Mouse (Mus musculus): ENCODE results near the gene Cuta. TPM values are rescaled to one million over a fixed set of nuclear protein-coding genes. Genes with fewer than 3 reads are reported as not detected.

Gene Cuta
- polyA plus RNA-seq, 2 experiments, result 127 to 146 TPM

GRCm38 (mm10) chr17:26892635-26893375 is 46.6 kb downstream of the Cuta start:
- H3K4me2 ChIP-seq (replicated peaks; ENCODE audit: low read depth, low read length, severe bottlenecking), result peak overlapping the region; percentile 11; the same call in 1 of the 2 replicates
- peak overlapping the region; percentile 40; the same call in 1 of the 2 replicates for H3K27ac ChIP-seq (replicated peaks; ENCODE audit: low read depth, low read length)
- peaks cover 18% of the 10 kb centered on the region for H3K4me1 ChIP-seq (ENCODE audit: control insufficient read depth, insufficient read depth, low read length)
- H3K27me3 ChIP-seq (ENCODE audit: control insufficient read depth, insufficient read depth, low read length), result no peaks in the 10 kb centered on the region
- peak; percentile 38; the same call in 1 of the 2 replicates for ATAC-seq (ENCODE audit: low FRiP score, low read depth)
- no peaks in the 10 kb centered on the region for H3K36me3 ChIP-seq (ENCODE audit: control insufficient read depth, insufficient read depth, low read length)
- H3K9ac ChIP-seq (ENCODE audit: low read depth, low read length, severe bottlenecking), result no peak overlapping the region; the same call in 1 of the 2 replicates
- no peak for TF ChIP-seq POLR2A (IDR thresholded peaks at IDR 0.05; ENCODE audit: borderline replicate concordance, extremely low read depth, insufficient read depth, insufficient read length)
- H3K4me3 ChIP-seq (replicated peaks; ENCODE audit: low read length), result no peak overlapping the region
- H3K9me3 ChIP-seq (ENCODE audit: control insufficient read depth, low read length), result no peaks in the 10 kb centered on the region
- 53% methylated on average over 16 of the region's 16 CpGs for WGBS
- DNase-seq (ENCODE audit: low spot score), result no peak

DNA sequence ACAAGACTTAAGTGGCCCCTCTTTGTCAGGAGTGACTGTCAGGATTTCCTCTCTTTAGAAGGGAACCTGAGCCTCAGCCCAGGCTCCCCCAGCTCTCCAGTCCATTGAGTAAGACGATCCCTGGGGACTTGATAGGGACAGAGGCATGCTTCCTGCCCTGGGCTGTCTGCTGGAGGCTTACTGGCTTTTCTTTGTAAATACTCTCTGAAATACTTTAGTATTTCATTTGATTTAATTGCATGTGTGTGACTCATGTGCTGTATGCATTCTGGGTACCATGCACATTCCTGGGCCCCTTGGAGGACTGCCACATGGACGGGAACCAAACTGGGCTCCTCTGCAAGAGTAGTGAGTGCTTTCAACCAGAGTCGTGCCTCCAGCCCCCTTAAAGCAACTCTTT is 51.4 kb downstream of the Cuta start:
- Histone ChIP-seq H3K27me3 (ENCODE audit: control insufficient read depth, insufficient read depth, low read length) (0 out of 2 replicates have a peak, but pooled peaks cover 3% of the 10 kb centered on the region), H3K9ac (ENCODE audit: low read depth, low read length, severe bottlenecking) (no peak overlapping the region), H3K27ac (replicated peaks; ENCODE audit: low read depth, low read length) (no peak overlapping the region), H3K4me1 (ENCODE audit: control insufficient read depth, insufficient read depth, low read length) (peaks cover 7% of the 10 kb centered on the region; the same call in 1 of the 2 replicates), H3K36me3 (ENCODE audit: control insufficient read depth, insufficient read depth, low read length) (no peaks in the 10 kb centered on the region), H3K9me3 (ENCODE audit: control insufficient read depth, low read length) (no peaks in the 10 kb centered on the region), H3K4me3 (replicated peaks; ENCODE audit: low read length) (no peak overlapping the region), H3K4me2 (replicated peaks; ENCODE audit: low read depth, low read length, severe bottlenecking) (no peak overlapping the region)
- TF ChIP-seq POLR2A (IDR thresholded peaks at IDR 0.05; ENCODE audit: borderline replicate concordance, extremely low read depth, insufficient read depth, insufficient read length), result no peak
- WGBS, result 12% methylated on average over 3 of the region's 3 CpGs
- ATAC-seq (ENCODE audit: low FRiP score, low read depth) (no peak), DNase-seq (ENCODE audit: low spot score) (peak; percentile 13)

DNA sequence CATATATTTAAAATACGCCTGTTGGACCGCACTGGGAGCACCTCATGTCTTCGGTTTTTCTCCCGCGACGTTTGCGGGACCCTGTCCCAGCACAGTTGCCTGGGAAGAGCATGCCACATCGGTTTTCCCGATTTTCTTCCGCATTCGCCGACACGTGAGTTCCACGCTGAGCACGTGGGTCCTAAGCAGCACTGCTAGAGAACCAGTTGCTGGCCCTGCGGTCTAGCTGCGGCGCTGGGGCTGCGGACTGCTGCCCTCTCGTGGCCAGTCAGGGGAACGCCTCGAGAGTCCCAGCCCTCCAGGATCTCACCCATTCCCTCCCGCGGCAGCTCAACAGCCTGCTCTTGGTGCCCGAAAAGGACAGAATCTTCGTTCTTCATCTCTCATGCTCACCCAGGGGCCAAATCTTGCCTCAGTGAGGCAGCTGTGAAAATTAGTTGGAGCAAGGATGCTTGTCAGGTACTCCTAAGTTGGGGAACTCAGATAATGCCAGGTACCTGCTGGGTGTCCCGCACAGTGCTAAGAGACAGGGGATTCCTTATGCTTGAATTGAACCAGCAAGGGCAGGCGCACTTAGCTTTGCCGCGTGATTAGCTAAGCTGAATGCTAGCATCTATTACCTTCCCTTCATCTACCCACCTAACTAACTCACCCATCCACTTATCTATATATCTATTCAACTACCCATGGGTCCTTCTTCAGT is 53.2 kb downstream of the Cuta start:
- Histone ChIP-seq H3K4me2 (replicated peaks; ENCODE audit: low read depth, low read length, severe bottlenecking) (peak overlapping the region; percentile 57), H3K4me1 (ENCODE audit: control insufficient read depth, insufficient read depth, low read length) (no peaks in the 10 kb centered on the region), H3K36me3 (ENCODE audit: control insufficient read depth, insufficient read depth, low read length) (no peaks in the 10 kb centered on the region), H3K9ac (ENCODE audit: low read depth, low read length, severe bottlenecking) (0 out of 2 replicates have a peak overlapping the region, but pooled peaks have one; percentile 12), H3K27ac (replicated peaks; ENCODE audit: low read depth, low read length) (no peak overlapping the region), H3K4me3 (replicated peaks; ENCODE audit: low read length) (peak overlapping the region; percentile 41), H3K9me3 (ENCODE audit: control insufficient read depth, low read length) (no peaks in the 10 kb centered on the region), H3K27me3 (ENCODE audit: control insufficient read depth, insufficient read depth, low read length) (0 out of 2 replicates have a peak, but pooled peaks cover 3% of the 10 kb centered on the region)
- DNase-seq (ENCODE audit: low spot score) (peak; percentile 90), ATAC-seq (ENCODE audit: low FRiP score, low read depth) (peak; percentile 90)
- WGBS, result 9% methylated on average over 30 of the region's 30 CpGs
- no peak for TF ChIP-seq POLR2A (IDR thresholded peaks at IDR 0.05; ENCODE audit: borderline replicate concordance, extremely low read depth, insufficient read depth, insufficient read length)

DNA sequence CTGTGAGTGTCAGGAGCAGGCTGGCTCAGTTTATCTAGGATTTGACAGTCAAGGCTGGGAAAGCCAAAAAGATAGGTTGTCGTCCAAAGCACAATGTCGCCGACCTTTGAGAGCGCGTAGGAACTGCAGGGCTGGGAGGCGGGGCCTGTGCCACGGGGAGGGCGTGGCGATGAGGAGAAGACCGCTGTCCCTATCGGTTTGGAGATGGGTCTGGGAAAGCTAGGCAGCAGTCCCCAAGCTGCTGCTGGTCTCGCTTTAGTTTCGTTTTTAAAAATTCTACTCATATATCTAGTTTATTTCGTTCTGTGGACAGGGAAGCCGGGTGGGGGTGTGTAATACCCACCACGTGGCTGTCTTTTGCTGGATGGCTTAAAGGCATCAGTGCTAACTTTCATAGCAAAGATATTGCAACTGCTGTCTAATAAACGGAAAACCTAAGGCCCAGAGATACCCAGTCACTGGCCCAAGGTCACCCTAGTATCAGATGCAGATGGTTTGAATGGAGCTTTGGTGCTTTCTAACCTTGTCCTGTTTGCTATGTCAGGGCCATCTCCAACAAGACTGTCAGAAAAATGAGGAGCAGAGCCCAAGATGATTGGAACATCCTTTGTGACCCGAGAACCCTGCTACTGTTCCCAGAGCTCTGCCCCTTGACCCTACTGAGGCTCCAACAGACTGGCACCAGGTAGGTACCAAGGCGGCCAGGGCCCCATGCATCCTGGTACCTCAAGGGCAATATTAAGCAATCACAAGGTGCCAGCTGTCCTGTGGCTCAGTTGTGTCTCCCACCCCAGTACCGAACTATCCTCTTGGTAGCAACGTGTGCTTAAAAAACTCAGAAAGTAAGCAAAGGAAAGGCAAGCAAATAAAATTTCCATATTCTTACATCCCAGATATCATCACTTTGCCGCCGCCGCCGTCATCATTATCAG is 54.1 kb downstream of the Cuta start:
- H3K27me3 ChIP-seq (ENCODE audit: control insufficient read depth, insufficient read depth, low read length), result 0 out of 2 replicates have a peak, but pooled peaks cover 3% of the 10 kb centered on the region
- no peaks in the 10 kb centered on the region for H3K4me1 ChIP-seq (ENCODE audit: control insufficient read depth, insufficient read depth, low read length)
- ATAC-seq (ENCODE audit: low FRiP score, low read depth), result peak; percentile 56; the same call in 1 of the 2 replicates
- peak overlapping the region; percentile 48 for H3K9ac ChIP-seq (ENCODE audit: low read depth, low read length, severe bottlenecking)
- H3K4me3 ChIP-seq (replicated peaks; ENCODE audit: low read length), result peak overlapping the region; percentile 41
- 21% methylated on average over 25 of the region's 25 CpGs for WGBS
- TF ChIP-seq POLR2A (IDR thresholded peaks at IDR 0.05; ENCODE audit: borderline replicate concordance, extremely low read depth, insufficient read depth, insufficient read length), result no peak
- peak; percentile 66 for DNase-seq (ENCODE audit: low spot score)
- H3K27ac ChIP-seq (replicated peaks; ENCODE audit: low read depth, low read length), result no peak overlapping the region
- H3K4me2 ChIP-seq (replicated peaks; ENCODE audit: low read depth, low read length, severe bottlenecking), result peak overlapping the region; percentile 57
- no peaks in the 10 kb centered on the region for H3K36me3 ChIP-seq (ENCODE audit: control insufficient read depth, insufficient read depth, low read length)
- no peaks in the 10 kb centered on the region for H3K9me3 ChIP-seq (ENCODE audit: control insufficient read depth, low read length)

Small RNA genes within 50 kb of the gene (microRNA-seq; reads per million reads assigned to microRNA genes)
- gene Gm27775 (not detected), gene Mir3083 (not detected), gene Mir6968 (0.92 reads per million)

Other genes starting within 250 kb of the Cuta start
- gene Crebrf, start 223.9 kb downstream of the Cuta start, polyA plus RNA-seq (2012; rRNA removed), result 4.9 and 5.0 TPM in 2 replicates
- gene Crebrf, start 223.9 kb downstream of the Cuta start, polyA plus RNA-seq (2014; fragmentation: Nextera tagmentation; extraction: Ambion mirVana), result 5.9 and 6.5 TPM in 2 replicates
- 45.6 and 48.7 TPM in 2 replicates for gene Bnip1, start 158.5 kb downstream of the Cuta start, polyA plus RNA-seq (2012; rRNA removed)
- gene Bnip1, start 158.5 kb downstream of the Cuta start, polyA plus RNA-seq (2014; fragmentation: Nextera tagmentation; extraction: Ambion mirVana), result 49.3 and 49.4 TPM in 2 replicates
- gene Nkx2-5, start 94.6 kb downstream of the Cuta start, polyA plus RNA-seq (2012; rRNA removed), result 0.06 and 0.15 TPM in 2 replicates
- not detected in 2 replicates for gene Nkx2-5, start 94.6 kb downstream of the Cuta start, polyA plus RNA-seq (2014; fragmentation: Nextera tagmentation; extraction: Ambion mirVana)
- gene Kifc5b, start 22.5 kb downstream of the Cuta start, polyA plus RNA-seq (2012; rRNA removed), result 23.7 TPM in 2 replicates
- gene Kifc5b, start 22.5 kb downstream of the Cuta start, polyA plus RNA-seq (2014; fragmentation: Nextera tagmentation; extraction: Ambion mirVana), result 4.9 and 5.9 TPM in 2 replicates
- 56.6 and 72.8 TPM in 2 replicates for gene Phf1, start 6.5 kb downstream of the Cuta start, polyA plus RNA-seq (2012; rRNA removed)
- 11.9 and 12.8 TPM in 2 replicates for gene Phf1, start 6.5 kb downstream of the Cuta start, polyA plus RNA-seq (2014; fragmentation: Nextera tagmentation; extraction: Ambion mirVana)
- gene Syngap1, start 1.7 kb upstream of the Cuta start, polyA plus RNA-seq (2012; rRNA removed), result 82.4 and 111 TPM in 2 replicates
- 2.0 and 2.4 TPM in 2 replicates for gene Syngap1, start 1.7 kb upstream of the Cuta start, polyA plus RNA-seq (2014; fragmentation: Nextera tagmentation; extraction: Ambion mirVana)
- 12.6 and 14.8 TPM in 2 replicates for gene Zbtb9, start 33.6 kb upstream of the Cuta start, polyA plus RNA-seq (2012; rRNA removed)
- gene Zbtb9, start 33.6 kb upstream of the Cuta start, polyA plus RNA-seq (2014; fragmentation: Nextera tagmentation; extraction: Ambion mirVana), result 10.0 and 10.6 TPM in 2 replicates
- 48.6 and 55.3 TPM in 2 replicates for gene Bak1, start 89.4 kb upstream of the Cuta start, polyA plus RNA-seq (2012; rRNA removed)
- gene Bak1, start 89.4 kb upstream of the Cuta start, polyA plus RNA-seq (2014; fragmentation: Nextera tagmentation; extraction: Ambion mirVana), result 7.9 and 11.1 TPM in 2 replicates
- 12.4 and 13.9 TPM in 2 replicates for gene Itpr3, start 117.7 kb upstream of the Cuta start, polyA plus RNA-seq (2012; rRNA removed)
- gene Itpr3, start 117.7 kb upstream of the Cuta start, polyA plus RNA-seq (2014; fragmentation: Nextera tagmentation; extraction: Ambion mirVana), result 5.1 and 5.6 TPM in 2 replicates
- gene Uqcc2, start 194.3 kb upstream of the Cuta start, polyA plus RNA-seq (2012; rRNA removed), result 233 and 255 TPM in 2 replicates
- 308 and 343 TPM in 2 replicates for gene Uqcc2, start 194.3 kb upstream of the Cuta start, polyA plus RNA-seq (2014; fragmentation: Nextera tagmentation; extraction: Ambion mirVana)
- gene Ip6k3, start 228.2 kb upstream of the Cuta start, polyA plus RNA-seq (2012; rRNA removed), result 0.47 and 0.55 TPM in 2 replicates
- gene Ip6k3, start 228.2 kb upstream of the Cuta start, polyA plus RNA-seq (2014; fragmentation: Nextera tagmentation; extraction: Ambion mirVana), result 0.46 and 0.76 TPM in 2 replicates